Mouse (Mus musculus) gastrocnemius, postnatal 36 days (tissue): ENCODE data around the gene Sytl3. TPM values are rescaled to one million over a fixed set of nuclear protein-coding genes. Genes with fewer than 3 reads are reported as not detected.

Experiments
- DNase-seq, 2 experiments: peaks; one replicate each; pipeline ENCODE4 v3.0.0; 2022
- intact Hi-C: fragments of 180-260 bp; cut with DNase I; formaldehyde crosslinking; loops from one replicate; pipeline ENCODE4 v1.15.1; 2025
- total RNA-seq, 2 experiments: library from RNA; stranded (reverse); gene quantifications; 2 replicates each; pipeline ENCODE4 v1.2.3; 2021

Gene Sytl3
- total RNA-seq, 2 experiments from 2014 or later, result 0.69 to 1.6 TPM

DNA sequence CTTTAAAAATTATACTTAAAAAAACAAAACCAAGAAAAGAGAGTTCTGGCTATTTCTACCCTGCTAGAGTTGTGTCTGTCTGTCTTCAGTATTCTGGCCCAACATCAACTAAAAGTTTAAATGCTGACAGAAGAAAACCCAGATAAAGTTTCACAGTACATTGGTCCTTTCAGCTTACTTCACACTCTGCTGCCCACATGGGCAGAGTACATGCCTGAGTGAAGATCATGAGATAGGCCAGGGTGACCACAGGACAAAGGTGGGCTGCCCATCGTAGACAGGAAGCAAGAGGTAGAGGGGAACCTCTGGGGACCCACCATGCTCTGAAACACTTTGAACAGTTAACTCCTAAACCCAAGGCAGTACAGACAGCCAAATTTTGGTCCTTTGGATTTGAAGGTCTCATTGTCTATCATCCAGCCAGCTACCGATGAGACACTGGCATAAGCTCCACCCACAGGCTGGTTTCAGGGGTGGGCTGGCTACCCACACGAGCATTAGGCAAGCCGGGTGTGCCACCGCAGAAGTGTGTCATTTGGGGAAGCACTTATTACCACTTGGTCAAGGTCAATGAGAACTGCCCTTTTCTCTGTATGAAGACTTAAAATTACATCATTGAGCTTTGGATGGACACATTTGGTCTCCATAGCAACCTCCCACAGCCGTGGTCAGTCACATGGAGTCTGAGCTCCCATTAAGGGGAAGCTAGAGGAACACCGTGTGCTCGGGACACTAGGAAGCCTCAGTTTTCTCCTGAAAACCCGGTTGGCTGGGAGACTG is 87.7 kb downstream of the Sytl3 start:
- intact Hi-C loops, result no loop called here
- no peak for DNase-seq

DNA sequence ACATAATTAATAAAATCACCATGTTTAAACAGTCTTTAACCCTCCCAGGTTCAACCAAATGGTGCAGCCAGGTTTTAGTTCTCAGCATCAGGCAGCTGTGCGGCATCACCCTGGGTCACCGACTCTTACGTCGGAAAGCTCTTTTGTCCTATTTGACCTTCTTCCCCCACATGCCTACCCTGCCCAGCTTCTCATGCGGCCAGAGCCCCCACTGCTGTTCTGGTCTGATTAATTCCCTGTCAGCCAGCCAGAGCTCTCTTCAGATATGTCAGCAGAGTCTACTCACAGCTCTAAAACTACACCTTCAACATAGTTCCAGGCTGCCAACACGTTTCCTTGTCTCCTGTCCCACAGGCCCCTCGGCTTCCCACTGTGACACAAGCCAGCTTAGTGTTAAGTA is 88.6 kb downstream of the Sytl3 start:
- intact Hi-C loops, result no loop called here
- no peak for DNase-seq

DNA sequence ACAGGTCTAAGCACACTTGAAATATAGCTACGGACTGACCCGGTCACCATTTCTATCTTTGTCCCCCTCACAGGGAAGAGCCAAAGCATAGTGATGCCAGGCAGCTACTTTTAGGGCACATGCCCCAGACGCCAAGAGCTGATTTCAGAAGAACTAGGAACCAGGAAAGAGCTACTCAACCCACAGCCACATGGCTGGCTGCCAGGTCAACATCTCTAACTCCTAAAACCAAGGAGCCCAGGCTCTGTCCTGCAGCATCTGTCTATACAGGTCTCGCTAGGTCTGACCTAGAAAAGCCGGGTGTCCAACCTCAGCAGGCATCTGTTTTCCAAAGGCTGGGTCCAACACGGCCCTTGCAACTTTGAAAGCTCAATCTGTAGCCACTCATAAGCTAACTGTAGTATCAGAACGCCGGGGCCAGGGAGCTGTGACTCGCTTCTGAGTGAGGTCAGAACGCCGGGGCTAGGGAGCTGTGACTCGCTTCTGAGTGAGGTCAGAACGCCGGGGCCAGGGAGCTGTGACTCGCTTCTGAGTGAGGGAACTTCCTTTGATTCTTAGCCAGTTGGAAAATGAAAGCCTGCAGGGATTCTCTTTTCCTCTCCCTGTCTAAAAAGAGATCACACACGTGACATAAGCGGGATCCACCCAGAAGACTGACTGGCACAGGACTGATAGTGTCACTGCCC is 90.0 kb downstream of the Sytl3 start:
- intact Hi-C loops, result no loop called here

DNA sequence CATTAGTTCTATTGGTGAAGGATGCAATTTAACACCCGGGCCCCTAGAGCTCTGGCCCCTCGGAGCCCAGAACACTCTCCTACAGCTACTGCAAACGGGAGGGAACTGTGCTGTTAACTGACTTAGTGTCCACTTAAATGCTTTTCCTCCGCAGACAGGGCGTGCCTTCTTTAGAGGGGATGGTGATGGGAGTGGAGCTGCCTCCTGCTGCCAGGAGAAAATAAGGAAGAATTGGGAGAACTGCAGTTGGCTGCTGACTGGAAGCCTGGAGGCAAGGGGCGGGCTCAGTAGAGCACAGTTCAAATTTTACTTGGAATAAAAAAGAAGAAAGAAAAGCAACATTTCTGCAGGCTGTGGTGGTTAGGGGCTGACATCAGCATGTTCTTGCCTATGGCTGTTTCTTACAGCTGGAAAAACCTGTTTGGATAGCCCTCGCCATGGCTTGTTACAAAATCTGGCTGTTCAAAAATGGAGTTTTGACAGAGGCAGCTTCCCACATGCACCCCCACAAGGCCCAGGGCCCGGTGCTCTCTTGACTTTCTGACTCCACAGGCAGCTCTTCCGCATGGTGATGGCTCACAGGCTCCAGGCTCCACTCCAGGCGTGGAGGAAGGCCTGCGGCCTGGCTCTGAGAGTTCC is 92.4 kb downstream of the Sytl3 start:
- intact Hi-C loops, result no loop called here
- no peak for DNase-seq

More for the DNA sequence above, 90.0 kb downstream of the Sytl3 start:
- DNase-seq, result no peak

DNA sequence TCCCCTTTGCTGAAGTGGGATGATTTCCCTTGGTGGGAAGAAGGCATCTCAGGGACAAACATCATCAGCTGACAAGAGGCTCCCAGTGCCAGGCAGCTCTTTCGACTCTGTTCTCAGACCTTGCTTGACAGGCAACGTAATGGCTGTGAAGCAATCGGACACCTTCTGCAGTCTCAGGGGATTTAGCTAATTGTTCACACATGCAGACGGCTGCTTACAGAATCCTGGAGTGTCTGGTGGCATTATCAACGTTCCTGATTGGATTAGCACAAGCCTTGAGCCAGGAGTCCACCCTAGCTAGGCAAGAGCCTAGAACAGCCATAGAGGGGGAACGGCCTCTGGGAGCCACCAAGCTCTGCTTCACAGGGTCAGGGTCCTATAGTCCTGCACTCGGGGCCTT is 93.5 kb downstream of the Sytl3 start:
- intact Hi-C loops, result no loop called here
- DNase-seq, result no peak

DNA sequence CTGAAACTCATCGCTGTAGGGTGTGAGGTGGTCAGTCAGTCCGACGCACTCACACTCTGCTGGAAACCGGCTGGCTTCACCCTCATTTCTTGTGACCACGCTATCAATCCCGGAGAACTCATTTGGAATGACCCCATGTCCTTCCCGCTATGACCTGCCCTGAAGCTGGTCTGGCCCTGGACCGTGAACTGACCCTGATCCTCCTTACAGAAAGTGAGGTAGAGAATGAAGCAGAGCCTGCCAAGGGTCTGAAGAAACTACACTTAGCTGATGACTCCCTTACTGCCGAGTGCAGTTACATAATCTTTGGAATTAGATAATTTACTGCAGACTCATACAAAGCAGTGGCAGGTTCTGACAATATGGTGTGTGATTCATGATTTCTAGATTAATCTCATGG is 96.3 kb downstream of the Sytl3 start:
- DNase-seq, result no peak
- intact Hi-C loops, result no loop called here

DNA sequence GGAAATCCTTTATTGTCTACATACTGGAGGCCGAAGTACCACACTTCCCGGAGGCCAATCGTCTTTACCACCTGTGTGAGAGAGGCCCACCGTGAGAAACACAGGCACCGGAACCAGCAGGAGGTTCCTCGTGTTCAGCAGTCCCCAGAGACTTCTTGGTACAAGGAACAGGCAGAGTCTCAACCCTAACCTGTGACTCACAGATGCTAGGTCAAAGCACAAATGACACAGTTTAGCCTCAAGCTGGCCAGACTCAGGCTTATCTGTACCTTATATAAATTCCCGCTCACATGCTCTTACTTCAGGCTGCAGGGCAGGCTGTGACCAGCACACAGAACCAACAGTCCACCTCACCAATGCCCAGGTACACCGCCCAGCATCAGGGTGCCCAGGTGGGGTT is 97.0 kb downstream of the Sytl3 start:
- intact Hi-C loops, result no loop called here
- DNase-seq, result no peak

DNA sequence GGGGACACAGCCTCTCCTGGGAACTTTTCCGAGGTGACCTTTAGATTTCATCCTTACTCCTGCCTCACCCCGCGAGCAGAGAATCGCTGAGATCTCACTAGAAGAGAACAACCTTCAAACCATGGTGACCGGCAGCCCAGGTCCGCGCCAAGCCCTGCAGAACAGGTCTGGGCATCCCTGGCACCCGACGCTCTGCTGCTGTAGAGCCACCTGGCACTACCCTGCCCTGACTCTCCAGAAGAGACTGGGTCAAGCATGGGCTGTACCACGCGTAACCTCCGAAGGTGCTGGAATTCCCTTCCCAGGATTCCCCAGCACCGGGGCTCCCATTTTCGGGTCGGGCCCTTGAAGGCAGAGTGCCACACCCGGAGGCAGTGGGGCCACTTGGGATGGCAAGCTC is 99.0 kb downstream of the Sytl3 start:
- intact Hi-C loops, result no loop called here
- DNase-seq, result no peak

DNA sequence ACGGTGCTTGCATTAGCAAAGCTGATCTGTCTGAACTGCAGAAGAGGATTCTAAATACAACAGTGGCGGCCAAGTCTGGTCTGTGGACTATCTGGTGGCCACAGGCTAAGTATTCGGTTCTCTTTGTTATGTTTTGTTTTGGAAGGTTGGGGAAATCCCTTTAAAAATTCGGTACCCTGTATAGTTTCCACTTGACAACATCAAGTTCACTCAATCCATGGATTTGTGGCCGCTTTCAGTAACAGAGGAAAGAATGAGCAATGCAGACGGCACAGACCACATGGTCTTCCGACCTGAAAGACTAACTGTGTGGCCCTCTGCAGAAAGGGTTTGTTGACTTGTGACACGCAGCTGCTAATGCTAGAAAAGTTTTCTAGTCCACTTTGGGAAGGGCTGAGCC is 100.0 kb downstream of the Sytl3 start:
- DNase-seq, result no peak
- intact Hi-C loops, result no loop called here

DNA sequence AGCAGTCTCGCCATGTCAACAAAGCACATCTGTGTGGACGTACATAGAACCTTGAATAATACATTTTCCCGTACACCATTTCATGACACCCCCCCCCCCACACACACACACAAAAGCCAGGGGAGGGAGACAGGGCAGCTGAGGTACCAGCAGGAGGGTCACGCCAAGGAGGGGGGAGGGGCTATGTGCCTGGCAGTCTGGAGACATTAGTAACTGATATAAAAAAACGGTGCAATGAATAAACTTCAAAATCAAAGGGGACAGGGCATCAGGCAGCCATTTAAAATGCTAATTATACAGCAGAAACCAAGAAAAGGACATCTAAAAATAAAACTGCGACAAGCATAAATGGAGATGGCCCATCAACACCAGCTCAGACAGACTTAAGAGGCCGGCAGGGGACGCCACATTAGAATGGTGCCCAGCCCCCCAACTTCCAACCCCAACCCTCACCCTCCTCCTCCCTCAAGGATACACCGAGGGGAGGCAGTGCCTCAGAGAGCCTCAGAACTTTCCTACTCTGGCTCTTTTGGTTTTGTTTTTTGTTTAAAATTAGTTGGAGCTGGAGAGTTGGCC is 100.9 kb downstream of the Sytl3 start:
- no peak for DNase-seq
- intact Hi-C loops, result no loop called here

DNA sequence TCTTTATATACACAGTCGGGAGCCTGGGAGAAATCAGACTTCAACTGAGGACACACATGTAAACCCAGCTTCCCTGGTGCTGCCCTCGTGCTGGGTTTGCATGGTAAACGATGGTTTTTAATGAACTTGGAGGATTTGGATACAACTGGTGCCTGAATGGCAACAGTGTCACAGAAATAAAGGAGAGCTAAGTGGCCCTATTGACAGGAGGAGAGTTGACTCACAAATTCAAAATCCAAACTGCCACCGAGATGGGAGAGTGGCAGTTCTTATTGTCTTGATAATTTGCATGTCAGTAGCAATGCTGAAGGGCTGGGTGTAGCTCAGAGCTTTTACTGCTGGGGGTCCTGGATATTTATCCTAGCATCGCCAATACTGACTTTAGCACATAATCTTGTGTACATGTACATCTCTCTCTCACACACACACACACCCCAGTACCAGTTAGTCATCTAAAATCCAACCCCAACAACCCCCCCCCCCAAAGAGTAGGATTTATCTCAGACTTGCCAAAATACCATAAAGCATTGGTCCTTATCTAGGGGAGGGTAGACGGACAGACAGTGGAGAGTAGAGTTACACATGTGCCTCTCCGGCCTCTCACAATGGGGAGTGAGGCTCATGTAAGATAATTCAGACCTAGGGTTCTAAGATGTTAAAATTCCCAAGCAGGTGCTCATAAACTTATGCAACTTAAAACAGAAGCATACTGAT is 104.8 kb downstream of the Sytl3 start:
- intact Hi-C loops, result loop anchor here (1.0 kb wide), 1 partner anchor 24 kb away; no protein-coding TSS in a partner anchor
- no peak for DNase-seq

DNA sequence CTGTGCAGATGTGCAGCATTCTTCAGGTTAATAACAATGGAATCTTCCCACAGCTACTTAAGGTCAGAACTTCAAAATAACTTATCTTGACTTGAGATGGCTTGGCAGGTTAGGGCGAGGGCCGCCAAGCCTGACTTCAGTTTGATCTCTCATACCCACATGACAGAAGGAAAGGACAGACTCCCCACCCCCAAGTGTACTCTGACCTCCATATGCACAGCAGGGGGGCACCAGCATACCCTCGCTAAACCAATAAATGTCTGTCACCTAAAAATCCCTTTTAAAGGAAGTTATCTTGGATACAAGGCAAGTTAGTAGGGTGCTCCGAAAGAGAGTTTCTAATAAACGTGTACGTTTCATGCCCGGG is 105.3 kb downstream of the Sytl3 start:
- intact Hi-C loops, result loop anchor here (1.0 kb wide), 1 partner anchor 25 kb away; no protein-coding TSS in a partner anchor
- no peak for DNase-seq

DNA sequence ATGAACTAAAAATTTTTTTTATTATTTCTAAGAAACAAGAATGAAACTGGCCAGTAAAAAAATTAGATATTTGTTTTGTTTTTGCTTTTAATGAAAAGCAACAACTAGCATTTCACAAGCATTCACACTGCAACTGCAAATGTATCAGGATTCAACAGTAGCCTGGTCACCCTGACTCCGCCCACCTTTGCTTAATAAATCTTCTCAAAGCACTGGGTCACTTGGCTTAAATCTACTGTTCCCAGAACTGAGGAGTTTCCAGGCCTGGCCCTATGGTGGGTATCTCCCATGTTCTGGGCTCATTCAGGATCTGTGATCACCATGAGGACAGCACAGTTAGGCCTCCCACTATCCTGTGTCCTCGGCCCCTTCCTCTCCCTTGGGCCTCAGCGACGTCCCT is 105.8 kb downstream of the Sytl3 start:
- intact Hi-C loops, result loop anchor here (1.0 kb wide), 1 partner anchor 25 kb away; no protein-coding TSS in a partner anchor
- DNase-seq, result no peak

DNA sequence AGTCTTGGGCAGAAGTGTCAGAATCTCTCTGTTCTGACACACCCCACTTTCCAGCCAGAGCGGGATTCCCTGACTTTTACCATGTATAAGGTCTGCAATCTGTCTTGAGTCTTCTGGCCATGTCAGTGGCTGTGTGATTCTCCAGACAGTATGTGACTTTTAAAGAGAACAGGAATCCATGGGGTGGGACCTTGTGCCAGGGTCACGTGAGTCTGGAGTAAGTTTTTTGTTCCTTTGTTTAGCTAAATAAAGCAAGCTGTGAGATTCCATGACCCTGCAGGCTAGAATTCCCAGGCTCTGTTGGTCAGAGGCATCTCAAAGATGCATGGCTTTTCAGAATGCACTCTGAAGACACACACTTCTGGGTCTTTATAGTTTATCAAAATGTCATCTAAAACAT is 107.0 kb downstream of the Sytl3 start:
- intact Hi-C loops, result no loop called here

DNA sequence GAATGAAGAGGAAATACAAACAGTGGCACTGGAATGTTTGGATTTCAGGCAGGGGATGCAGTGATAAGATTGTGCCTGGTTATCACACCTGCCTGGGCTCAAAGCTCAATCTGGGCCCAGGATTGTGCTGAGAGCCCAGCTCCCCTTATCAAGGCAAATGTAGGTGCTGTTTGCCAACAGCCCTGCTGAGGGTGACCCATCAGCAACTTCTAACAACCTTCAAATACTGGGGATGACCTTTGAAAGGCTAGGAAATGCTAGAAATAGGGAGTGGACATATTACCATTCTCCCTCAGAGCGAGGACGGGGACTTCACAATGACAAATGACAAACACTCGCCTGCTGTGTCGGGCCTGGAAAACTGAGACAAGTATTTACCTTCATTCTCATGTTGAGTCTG is 107.9 kb downstream of the Sytl3 start:
- DNase-seq, result no peak
- intact Hi-C loops, result no loop called here

More for the DNA sequence above, 107.0 kb downstream of the Sytl3 start:
- no peak for DNase-seq

DNA sequence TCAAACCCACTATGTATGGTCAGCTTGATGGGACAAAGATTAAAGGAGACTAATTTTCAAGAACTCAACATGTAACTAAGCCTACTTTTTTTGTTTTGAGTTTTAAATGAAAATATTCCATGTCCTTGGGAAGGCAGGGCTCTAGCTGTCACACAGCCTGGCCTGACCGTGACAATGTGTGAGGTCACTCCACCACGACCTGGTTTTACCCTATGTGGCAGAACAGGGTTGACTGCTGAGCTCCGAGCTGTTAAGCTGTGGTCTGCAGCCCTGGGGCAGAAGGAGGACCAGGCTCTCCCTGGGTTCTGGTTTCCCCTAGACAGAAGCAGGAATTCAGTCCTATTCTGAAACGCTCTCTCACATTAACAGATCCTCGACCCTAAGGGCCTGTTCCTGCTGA is 108.9 kb downstream of the Sytl3 start:
- no peak for DNase-seq
- intact Hi-C loops, result no loop called here

DNA sequence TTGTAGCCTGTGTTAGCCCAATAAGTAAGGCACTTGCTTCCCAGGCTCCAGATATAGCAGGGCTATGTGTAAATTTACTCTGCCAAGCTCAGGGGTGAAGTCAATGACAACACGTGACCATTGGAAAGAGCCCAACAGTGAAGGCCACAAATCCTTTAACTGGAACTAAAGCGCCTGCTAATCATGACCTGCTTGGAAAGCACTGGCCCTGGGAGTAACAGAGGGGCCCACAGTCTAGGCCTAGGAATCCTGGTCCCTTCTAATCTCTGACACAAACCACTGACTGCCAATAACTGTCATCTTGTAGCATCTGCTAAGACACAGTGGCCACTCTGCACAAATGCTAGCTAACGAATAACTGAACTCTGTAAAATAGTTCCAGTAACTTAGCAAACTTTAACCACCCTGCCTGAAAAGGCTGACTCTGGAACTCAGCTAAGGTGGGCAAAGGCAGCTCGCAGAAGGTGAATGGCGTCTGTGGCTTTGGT is 109.5 kb downstream of the Sytl3 start:
- intact Hi-C loops, result no loop called here

DNA sequence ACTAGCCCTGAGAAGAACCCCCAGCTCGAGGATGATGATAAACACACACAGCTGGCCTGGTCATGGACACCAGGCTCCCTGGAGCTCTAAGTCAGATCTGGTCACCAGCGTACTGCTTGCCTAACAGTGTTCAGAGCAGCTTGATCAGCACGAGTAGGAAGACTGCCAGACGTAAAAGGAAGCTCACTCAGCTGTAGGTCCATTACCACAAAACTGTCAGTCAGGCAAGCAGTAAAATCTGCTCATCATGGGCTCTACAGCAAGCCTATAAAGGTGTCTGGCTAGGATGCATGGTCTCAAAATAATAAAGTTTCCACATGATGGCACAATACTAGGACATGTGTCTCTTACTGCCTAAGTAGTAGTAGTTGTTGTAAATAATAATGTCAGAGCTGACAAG is 110.7 kb downstream of the Sytl3 start:
- intact Hi-C loops, result loop anchor here (10.0 kb wide), 1 partner anchor 125 kb away; no protein-coding TSS in a partner anchor
- DNase-seq, result no peak

More for the DNA sequence above, 109.5 kb downstream of the Sytl3 start:
- DNase-seq, result no peak

DNA sequence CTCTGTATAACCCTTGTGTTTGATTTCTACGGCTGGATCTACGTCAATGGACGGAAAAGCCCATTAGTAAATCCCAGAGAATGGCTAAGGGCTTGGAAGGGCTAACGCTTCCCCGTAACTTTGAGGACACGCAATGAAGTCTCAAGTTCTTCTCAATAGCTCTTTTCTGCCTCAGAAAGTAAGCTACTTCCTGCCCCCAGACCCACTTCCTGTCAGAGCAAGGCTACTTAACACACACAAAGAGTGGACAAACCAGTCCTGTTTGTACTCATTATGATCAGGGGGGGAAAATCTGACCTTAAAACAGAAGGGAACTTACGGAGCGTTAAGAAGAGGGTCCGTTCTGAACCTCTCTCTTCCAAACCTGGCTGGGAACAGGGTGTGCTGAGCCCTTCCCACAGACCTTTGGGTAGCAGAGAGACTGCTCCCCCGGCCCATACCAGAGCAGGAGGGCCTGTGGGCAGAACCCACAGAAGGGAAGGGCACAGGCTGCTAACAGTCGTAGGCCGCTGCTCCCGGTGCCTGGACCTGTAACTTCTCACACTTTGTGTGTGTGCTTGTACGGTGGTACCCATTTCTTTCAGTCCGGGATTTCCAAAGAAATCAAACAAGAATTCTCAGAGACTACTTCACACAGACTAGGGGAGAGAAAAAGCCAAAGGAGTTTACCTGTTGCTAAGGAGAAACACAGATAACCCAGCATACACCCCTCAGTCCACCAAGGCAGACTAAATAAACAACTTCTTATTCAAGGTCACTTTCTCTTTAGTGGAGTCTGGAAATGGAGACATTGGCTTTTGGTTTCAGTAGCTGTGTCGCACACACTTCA is 113.0 kb downstream of the Sytl3 start:
- no peak for DNase-seq
- intact Hi-C loops, result loop anchor here (10.0 kb wide), 1 partner anchor 123 kb away; no protein-coding TSS in a partner anchor

DNA sequence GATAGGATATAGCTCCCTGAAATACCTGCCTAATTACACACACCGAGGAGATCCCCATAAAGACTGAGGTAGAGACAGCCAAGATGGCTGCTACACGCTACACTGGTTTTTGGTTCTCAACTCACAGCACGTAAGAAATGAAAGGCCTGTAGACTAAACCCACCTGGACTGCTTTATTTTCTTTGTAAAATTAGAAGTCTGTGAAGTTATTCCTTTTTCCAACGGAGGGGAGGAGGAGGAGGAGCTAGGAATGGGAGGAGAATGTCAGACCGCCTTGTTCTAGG is 113.5 kb downstream of the Sytl3 start:
- intact Hi-C loops, result loop anchor here (10.0 kb wide), 1 partner anchor 122 kb away; no protein-coding TSS in a partner anchor
- no peak for DNase-seq
